ENCODE assay signal across 18 mouse cellular contexts in genomic region chr12:117737332-117738031, GRCm38 (mm10).
DNase-seq lines count a peak whose midpoint lies in the region; ATAC-seq and TF ChIP-seq lines count a peak whose summit lies in the region.
"Had no signal": no experiment of that assay in that cellular context is flagged by ENCODE, and none has a peak within 500 bp of the region (broad histone marks: within the 10 kb centered on the region; RNA-seq: fewer than 3 reads in every experiment).

No protein-coding gene starts in this region.

- no peak overlapping the region for H3K4me2 ChIP-seq in midbrain, embryonic 12.5 days (replicated peaks)
- no peak overlapping the region for H3K4me2 ChIP-seq in midbrain, postnatal 0 days (ENCODE audit: low read depth, low read length, poor library complexity, severe bottlenecking)
- H3K4me2 ChIP-seq in midbrain, embryonic 13.5 days (replicated peaks), result no peak overlapping the region
- H3K4me2 ChIP-seq: liver, embryonic 11.5 days; lung, embryonic 14.5 days had no signal

- H3K36me3 ChIP-seq in heart, embryonic 10.5 days, result 0 out of 2 replicates have a peak, but pooled peaks cover 3% of the 10 kb centered on the region
- H3K36me3 ChIP-seq in heart, adult 2 months (ENCODE audit: control insufficient read depth, insufficient read depth, low read length), result peaks cover 9% of the 10 kb centered on the region
- H3K36me3 ChIP-seq in midbrain, embryonic 12.5 days, result no peaks in the 10 kb centered on the region; the same call in 1 of the 2 replicates
- peaks cover 6% of the 10 kb centered on the region for H3K36me3 ChIP-seq in midbrain, postnatal 0 days (ENCODE audit: insufficient read depth, low read length)
- H3K36me3 ChIP-seq in midbrain, embryonic 13.5 days, result peaks cover 21% of the 10 kb centered on the region; the same call in 1 of the 2 replicates

- TF ChIP-seq POLR2A in heart, adult 2 months (IDR thresholded peaks at IDR 0.05; ENCODE audit: insufficient read depth, low read depth, low read length), result no peak

- 55% methylated on average over 11 of the region's 11 CpGs for WGBS in heart, embryonic 10.5 days
- 65% methylated on average over 11 of the region's 11 CpGs for WGBS in heart, adult 2 months
- 77% methylated on average over 11 of the region's 11 CpGs for WGBS in midbrain, embryonic 12.5 days
- 63% methylated on average over 11 of the region's 11 CpGs for WGBS in midbrain, postnatal 0 days
- WGBS in midbrain, embryonic 13.5 days, result 67% methylated on average over 11 of the region's 11 CpGs

- H3K4me1 ChIP-seq in heart, embryonic 10.5 days, result peaks cover 53% of the 10 kb centered on the region
- H3K4me1 ChIP-seq in heart, adult 2 months (ENCODE audit: control insufficient read depth, insufficient read depth, low read length), result peaks cover 2% of the 10 kb centered on the region; the same call in 1 of the 2 replicates
- peaks cover 15% of the 10 kb centered on the region for H3K4me1 ChIP-seq in midbrain, embryonic 12.5 days
- H3K4me1 ChIP-seq in midbrain, postnatal 0 days (ENCODE audit: insufficient read depth, low read length), result 0 out of 2 replicates have a peak, but pooled peaks cover 5% of the 10 kb centered on the region
- peaks cover 35% of the 10 kb centered on the region for H3K4me1 ChIP-seq in midbrain, embryonic 13.5 days (replicated peaks)
- H3K4me1 ChIP-seq: megakaryocyte, embryonic 14.5 days had no signal

- no peak for TF ChIP-seq CTCF in heart, adult 2 months (IDR thresholded peaks at IDR 0.05)
- TF ChIP-seq CTCF in midbrain, postnatal 0 days (IDR thresholded peaks at IDR 0.05), result no peak

- H3K27ac ChIP-seq in heart, embryonic 10.5 days, result 0 out of 2 replicates have a peak overlapping the region, but pooled peaks have one; percentile 11
- no peak overlapping the region for H3K27ac ChIP-seq in heart, adult 2 months
- peak overlapping the region; percentile 63 for H3K27ac ChIP-seq in midbrain, embryonic 12.5 days (replicated peaks)
- no peak overlapping the region for H3K27ac ChIP-seq in midbrain, postnatal 0 days (ENCODE audit: low read depth, low read length)
- peak overlapping the region; percentile 76 for H3K27ac ChIP-seq in midbrain, embryonic 13.5 days
- H3K27ac ChIP-seq: stomach, postnatal 0 days had no signal

- no peak overlapping the region for H3K4me3 ChIP-seq in heart, embryonic 10.5 days
- no peak overlapping the region for H3K4me3 ChIP-seq in heart, adult 2 months
- no peak overlapping the region for H3K4me3 ChIP-seq in midbrain, embryonic 12.5 days
- H3K4me3 ChIP-seq in midbrain, postnatal 0 days (ENCODE audit: low read depth, low read length), result no peak overlapping the region
- H3K4me3 ChIP-seq in midbrain, embryonic 13.5 days (replicated peaks), result no peak overlapping the region
- H3K4me3 ChIP-seq: megakaryocyte, embryonic 14.5 days had no signal

- no peak for TF ChIP-seq EP300 in heart, adult 2 months (IDR thresholded peaks at IDR 0.05; ENCODE audit: insufficient read depth, low read depth, low read length)

- H3K79me2 ChIP-seq in heart, adult 2 months (replicated peaks; ENCODE audit: control insufficient read depth, insufficient read depth, low read length), result no peaks in the 10 kb centered on the region

- ATAC-seq in midbrain, embryonic 12.5 days (ENCODE audit: low FRiP score, low read depth), result peak; percentile 31
- no peak for ATAC-seq in midbrain, postnatal 0 days (ENCODE audit: low FRiP score)
- ATAC-seq in midbrain, embryonic 13.5 days, result peak; percentile 51
- ATAC-seq: activated CD4-positive, CD25-positive, alpha-beta regulatory T cell, adult 4 months had no signal

- H3K27me3 ChIP-seq in heart, embryonic 10.5 days (ENCODE audit: insufficient read depth, poor library complexity, severe bottlenecking), result no peaks in the 10 kb centered on the region
- no peaks in the 10 kb centered on the region for H3K27me3 ChIP-seq in heart, adult 2 months (ENCODE audit: control insufficient read depth, insufficient read depth, low read length)
- no peaks in the 10 kb centered on the region for H3K27me3 ChIP-seq in midbrain, embryonic 12.5 days
- H3K27me3 ChIP-seq in midbrain, postnatal 0 days (ENCODE audit: insufficient read depth, low read length), result no peaks in the 10 kb centered on the region
- no peaks in the 10 kb centered on the region for H3K27me3 ChIP-seq in midbrain, embryonic 13.5 days
- H3K27me3 ChIP-seq: megakaryocyte, embryonic 14.5 days had no signal

- intact Hi-C loops in heart, adult 2 months (cut with DNase I), result no loop called here

- DNase-seq in heart, embryonic 10.5 days (ENCODE audit: low spot score), result no peak
- no peak for DNase-seq in heart, adult 2 months
- no peak for DNase-seq in midbrain, postnatal 0 days (ENCODE audit: low spot score)
- no peak for DNase-seq in right cerebral cortex, adult 18-20 months
- DNase-seq in frontal cortex, postnatal 36 days (ENCODE audit: low spot score in 2 of 2), result no peak
- DNase-seq in cerebellum, postnatal 4 days (ENCODE audit: low spot score in 2 of 2), result no peak
- DNase-seq: adrenal gland, postnatal 25 days; cerebellum, adult 9-11 months; kidney, adult 8-10 months; kidney, postnatal 36 days; lung, embryonic 14.5 days; thymus, postnatal 14 days had no signal

- no peaks in the 10 kb centered on the region for H3K9me3 ChIP-seq in heart, embryonic 10.5 days
- H3K9me3 ChIP-seq in midbrain, embryonic 12.5 days, result no peaks in the 10 kb centered on the region
- no peaks in the 10 kb centered on the region for H3K9me3 ChIP-seq in midbrain, postnatal 0 days (ENCODE audit: low read length)
- H3K9me3 ChIP-seq in midbrain, embryonic 13.5 days, result no peaks in the 10 kb centered on the region
- H3K9me3 ChIP-seq: megakaryocyte, embryonic 14.5 days had no signal

- no peak overlapping the region for H3K9ac ChIP-seq in heart, adult 2 months (ENCODE audit: low read depth, low read length)
- H3K9ac ChIP-seq in midbrain, embryonic 12.5 days (replicated peaks), result no peak overlapping the region
- H3K9ac ChIP-seq in midbrain, postnatal 0 days (replicated peaks; ENCODE audit: low read length, poor library complexity, severe bottlenecking), result no peak overlapping the region
- no peak overlapping the region for H3K9ac ChIP-seq in midbrain, embryonic 13.5 days (replicated peaks)
- H3K9ac ChIP-seq: lung, embryonic 14.5 days had no signal

Comparison
In these comparisons a context has a peak if more than half of its experiments do, and no peak if none do; other contexts are left out.
1. H3K27ac ChIP-seq: peak in heart, embryonic 10.5 days (single experiment), midbrain, embryonic 12.5 days (single experiment) and midbrain, embryonic 13.5 days (single experiment); none in heart, adult 2 months (single experiment) and midbrain, postnatal 0 days (single experiment).